Mouse (Mus musculus): ENCODE results near the gene Riok2.

The Riok2 gene

DNA sequence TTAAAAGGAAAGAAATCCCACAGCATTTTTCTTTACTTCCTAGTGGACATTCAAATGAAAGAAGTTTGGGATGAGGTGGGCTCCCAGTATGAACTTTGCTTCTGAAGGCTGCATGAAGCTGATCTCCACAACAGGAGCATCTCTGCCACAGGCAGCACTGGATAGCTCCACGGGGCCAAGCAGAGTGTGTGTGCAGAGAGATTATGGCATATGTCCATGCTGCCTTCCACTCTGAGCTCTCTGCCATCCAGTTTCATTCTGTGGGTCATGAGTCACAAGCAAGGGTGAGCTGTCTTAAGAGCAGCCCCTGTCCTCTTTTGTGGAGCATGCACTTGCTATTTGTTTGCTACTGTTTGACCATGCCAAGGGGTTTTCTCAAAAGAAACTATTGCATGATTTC is 31.5 kb downstream of the Riok2 start:
- DNase-seq (ENCODE audit: extremely low read depth, low read depth, low spot score): no peak

DNA sequence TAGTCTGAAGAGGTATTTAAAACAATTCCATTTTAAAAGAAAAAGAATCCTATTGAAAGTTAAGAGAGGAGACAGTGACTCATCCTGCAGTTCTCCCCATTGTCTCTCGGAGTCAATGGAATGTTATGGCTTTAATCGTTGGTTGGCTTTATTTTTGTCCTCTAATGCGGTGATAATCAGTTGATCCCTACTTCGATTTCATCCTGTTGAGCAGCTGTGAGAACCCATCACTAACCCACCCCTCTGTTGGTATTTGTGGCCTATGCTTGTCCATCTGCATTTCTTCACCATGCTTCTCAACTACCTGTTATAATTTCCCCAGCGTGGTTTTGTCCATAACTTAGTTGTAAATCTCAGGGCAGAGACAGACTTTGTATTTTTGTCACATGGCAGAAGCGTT is 34.0 kb downstream of the Riok2 start:
- no peak for DNase-seq (ENCODE audit: extremely low read depth, low read depth, low spot score)

DNA sequence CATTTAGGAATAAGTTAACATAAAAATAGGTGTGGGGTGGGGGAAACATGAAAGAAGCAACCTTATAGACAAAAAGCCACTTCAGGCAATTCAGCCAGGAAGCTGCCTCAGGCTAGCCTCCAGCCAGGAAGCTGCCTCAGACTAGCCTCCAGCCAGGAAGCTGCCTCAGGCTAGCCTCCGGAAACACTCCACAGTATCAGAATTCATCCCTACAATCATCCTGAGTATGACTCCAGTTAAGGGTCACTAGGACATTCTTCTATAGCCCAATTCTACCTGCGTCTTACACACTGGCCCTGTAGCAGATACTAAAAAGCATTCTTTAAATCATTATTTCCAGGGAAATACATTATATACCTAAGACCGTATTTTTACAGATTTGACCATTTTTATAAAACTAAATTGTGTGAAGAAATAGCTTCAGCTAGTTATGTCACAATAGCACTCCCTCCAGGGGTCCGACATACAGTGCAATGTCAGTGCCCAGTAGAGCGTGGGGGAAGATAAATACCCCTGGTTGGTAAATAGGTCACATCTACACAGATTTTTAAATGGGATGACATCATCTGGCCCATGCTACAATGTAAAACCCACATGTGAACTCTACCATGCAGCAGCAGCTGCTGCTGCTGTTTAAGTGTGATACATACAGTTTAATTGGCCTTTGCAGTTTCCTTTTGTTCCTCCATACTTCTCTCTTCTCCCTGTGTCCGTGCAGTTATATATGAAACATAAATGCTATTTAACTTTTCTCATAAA is 34.8 kb downstream of the Riok2 start:
- no peak for DNase-seq (ENCODE audit: extremely low read depth, low read depth, low spot score)

DNA sequence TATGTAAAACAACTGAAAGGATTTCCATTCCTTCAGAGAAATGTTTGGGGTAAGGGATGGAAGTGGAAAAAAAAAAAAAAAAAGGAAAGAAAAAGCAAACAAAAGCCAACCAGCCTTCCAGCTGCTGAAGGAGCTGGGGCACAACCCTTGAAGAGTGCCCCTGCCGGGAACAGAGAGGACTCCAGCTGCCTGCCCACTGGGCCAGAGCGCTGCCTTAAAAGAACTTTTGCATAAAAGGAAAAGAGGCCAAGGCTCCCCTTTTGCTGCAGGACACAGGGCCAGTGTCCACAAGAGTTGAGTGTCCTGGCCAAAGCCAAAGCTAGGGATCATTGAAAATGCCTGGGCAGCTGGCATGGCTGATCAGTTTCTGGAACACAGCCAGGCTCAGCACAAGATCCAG is 35.5 kb downstream of the Riok2 start:
- no peak for DNase-seq (ENCODE audit: extremely low read depth, low read depth, low spot score)

DNA sequence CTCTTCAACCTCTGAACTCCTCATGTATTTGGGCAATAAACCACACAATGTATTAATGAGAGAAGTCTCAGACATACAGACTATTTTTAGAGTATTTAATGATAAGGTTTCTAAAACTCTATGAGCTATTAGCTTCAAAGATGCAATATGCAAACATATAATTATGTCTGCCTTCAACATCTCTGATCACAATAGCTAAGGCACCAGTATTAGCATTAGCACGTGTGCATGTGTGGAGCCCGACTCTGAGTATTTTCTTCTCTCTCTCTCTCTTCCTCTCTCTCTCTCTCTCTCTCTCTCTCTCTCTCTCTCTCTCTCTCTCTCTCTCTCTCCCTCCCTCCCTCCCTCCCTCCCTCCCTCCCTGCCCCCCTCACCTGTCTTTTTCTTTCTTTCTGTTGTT is 37.3 kb downstream of the Riok2 start:
- no peak for DNase-seq (ENCODE audit: extremely low read depth, low read depth, low spot score)

DNA sequence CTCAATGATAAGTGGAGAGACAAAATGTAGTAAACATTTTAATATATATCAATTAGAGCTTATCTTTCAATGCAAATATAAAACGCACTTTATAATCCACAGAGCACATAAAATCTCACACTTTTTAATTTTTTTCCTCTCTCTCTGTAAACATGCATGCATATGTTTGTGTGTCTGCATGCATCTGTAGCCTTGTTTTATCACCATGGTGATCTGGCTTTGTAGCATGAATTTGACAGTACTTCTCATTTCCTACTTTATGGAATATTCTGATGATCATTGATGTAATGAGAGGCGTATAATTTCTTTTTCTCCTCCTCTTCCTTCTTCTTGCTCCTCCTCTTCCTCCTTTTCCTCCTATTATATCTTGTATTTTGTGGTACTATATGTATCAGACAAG is 38.1 kb downstream of the Riok2 start:
- no peak for DNase-seq (ENCODE audit: extremely low read depth, low read depth, low spot score)

DNA sequence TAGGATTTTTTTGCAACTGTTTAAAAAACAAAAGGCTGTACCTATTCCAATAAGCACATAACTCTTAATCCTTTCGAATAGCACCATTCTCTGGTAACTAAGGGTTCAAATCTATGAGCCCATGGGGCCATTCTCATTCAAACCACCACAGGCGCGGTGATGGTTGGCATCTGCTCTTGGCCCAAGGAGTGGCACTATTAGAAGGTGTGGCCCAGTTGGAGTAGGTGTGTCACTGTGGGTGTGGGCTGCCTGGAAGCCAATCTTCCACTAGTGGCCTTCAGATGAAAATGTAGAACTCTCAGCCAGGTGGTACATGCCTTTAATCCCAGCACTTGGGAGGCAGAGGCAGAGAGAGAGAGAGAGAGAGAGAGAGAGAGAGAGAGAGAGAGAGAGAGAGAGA is 40.1 kb downstream of the Riok2 start:
- DNase-seq (ENCODE audit: extremely low read depth, low read depth, low spot score): no peak

DNA sequence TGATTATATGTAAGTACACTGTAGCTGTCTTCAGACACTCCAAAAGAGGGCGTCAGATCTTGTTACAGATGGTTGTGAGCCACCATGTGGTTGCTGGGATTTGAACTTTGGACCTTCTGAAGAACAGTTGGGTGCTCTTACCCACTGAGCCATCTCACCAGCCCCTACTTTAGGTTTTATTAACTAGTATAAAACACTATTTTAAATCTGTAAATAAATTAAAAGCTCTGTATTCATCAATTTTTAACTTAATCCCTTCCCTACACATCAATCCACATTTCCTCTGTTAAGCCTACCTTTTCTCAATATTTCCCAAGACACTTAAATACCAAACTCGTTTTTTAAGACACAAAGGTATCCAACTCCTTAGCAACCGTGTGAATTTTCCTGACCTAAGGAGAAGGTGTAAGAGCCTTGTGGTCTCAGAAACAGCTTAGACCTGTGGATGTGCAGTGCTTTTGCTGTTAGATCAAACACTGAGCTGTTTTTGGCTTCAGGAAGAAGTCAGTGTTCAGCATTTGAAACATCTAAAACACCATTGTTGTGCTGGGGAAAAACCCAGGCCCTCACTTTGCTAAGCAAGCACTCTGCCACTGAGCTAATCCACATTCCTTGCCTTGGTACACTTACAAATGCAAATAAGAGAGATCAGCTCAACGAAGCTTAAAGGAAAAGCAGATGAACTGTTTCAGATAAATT is 50.6 kb downstream of the Riok2 start:
- no peak for DNase-seq (ENCODE audit: extremely low read depth, low read depth, low spot score)

DNA sequence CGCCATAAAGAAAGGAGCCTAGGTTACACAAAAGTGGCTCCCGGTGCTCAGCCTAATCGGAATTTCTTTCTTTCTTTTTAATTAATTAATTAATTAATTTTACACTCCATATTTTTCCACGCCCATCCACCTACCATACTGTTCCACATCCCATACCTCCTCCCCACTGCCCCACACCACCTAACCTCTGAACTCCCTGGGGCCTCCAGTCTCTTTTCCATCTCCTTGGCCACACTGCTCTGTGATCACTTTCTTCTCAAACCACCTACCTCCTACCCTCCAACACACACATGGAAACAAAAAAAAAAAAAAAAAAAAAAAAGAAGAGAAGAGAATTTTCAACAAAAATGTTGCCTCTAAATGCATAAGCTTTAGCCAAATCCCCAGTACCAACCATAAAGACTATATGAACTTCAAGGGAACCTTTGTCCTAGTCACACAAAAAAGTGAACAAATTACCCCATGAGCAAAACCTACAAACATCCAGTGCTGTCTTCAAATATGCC is 51.3 kb downstream of the Riok2 start:
- no peak for DNase-seq (ENCODE audit: extremely low read depth, low read depth, low spot score)

DNA sequence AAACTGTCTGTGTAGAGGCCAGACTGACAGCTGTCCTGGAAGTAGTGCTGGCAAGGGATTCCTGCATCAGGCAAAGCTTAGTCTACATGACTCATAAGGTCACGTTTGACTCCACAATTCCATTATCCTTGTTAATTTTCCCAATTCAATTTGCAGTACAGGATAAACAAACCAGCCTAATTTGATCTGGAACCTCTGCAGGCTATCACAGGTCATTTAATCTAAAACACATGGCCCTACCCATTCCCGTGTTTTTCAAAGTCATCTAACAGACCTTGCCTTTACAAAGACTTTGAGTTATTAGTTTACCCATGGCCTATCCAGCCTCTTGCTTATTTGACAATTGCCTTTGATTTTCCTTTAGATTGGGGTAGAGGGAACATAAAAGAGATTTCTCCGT is 51.8 kb downstream of the Riok2 start:
- no peak for DNase-seq (ENCODE audit: extremely low read depth, low read depth, low spot score)

DNA sequence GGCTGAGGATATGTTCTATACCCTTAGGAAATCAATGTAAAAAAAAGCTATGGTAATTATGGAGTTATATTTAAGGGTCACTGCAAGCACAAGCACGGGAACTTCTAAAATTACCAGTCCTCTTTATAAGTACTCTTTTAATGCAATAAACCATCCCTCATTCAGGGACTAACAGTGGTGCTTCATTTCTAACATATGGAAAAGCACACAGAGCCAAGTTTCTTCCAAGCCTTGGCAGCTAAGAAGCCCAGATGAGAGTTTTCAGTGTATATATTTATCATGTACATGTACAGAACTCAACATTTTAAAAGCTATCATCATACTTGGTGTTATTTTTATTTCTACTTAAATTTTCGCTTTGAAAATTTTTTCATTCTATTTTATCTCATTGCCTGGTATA is 54.8 kb downstream of the Riok2 start:
- DNase-seq (ENCODE audit: extremely low read depth, low read depth, low spot score): no peak

DNA sequence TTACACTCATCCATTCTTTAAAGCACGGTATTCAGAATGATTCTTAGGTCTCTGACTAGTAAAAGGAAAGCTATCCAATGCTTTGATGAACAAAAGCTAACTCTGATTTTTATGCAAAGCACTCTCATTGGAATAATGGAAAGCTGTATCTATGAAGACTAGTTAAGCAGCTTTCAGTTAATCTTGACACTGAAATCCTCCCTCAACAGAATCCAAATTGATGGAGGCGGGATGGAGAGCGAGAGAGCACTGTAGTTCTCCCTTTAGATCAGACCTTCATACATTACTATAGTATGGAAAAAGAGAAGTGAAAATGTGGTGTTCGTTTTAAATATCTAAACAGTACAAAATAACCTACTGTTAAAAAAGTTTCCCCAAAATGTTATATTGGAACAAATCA is 59.6 kb downstream of the Riok2 start:
- DNase-seq (ENCODE audit: extremely low read depth, low read depth, low spot score): no peak

DNA sequence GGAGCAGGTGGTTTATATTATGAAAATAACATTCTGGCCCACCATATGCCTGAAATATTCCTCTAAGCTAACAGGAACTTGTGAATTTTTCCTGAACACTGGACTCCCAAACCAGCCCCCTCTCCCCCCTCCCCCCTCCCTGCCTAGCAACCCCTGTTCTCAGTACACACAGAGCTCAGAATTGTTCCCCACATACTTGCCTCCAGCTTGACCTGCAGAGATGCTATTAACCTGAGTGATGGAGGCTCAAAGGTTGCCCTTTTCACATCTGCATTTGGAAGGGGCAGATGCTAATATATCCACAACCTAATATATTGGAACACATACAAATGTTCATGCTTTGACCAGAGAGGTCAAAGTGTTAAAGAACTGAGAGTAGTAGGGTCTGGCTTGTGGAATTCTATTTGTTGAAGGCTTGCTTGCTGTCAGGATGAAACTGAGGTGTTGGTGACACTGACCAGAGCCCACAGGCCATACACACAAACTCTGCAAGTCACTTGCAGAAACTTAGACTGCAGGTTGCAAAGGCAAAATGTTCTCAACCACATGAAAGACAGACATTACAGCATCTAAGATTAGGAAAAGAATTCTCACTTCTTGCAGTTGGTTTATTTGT is 64.6 kb downstream of the Riok2 start:
- no peak for DNase-seq (ENCODE audit: extremely low read depth, low read depth, low spot score)

DNA sequence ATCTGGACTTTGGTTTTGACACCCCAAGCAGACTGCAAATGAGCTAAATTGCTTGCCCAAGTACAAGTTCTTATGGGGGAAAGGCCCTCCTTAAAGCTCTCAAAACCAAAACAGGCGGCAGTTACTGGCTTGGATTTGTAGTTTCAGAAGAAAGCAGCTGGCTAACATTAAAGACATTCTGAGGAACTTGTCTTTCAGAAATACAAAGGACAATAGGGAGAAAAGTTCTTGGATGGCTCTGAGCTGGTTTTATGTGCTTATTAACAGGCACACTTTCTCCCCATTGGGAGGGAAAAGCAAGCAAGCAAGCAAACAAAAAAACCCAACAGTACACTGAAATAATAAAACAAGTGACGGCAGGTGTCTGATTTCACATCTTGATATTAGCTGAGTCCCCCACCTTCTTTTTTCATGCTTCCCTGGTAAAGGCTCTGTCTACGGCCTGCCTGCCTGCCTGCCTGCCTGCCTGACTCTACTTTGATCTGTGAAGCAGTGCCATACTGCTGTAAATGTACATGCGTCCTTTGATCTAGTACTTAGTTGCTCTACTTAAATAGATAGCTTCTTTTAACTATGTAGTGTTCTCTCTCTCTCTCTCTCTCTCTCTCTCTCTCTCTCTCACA is 67.9 kb downstream of the Riok2 start:
- no peak for DNase-seq (ENCODE audit: extremely low read depth, low read depth, low spot score)

DNA sequence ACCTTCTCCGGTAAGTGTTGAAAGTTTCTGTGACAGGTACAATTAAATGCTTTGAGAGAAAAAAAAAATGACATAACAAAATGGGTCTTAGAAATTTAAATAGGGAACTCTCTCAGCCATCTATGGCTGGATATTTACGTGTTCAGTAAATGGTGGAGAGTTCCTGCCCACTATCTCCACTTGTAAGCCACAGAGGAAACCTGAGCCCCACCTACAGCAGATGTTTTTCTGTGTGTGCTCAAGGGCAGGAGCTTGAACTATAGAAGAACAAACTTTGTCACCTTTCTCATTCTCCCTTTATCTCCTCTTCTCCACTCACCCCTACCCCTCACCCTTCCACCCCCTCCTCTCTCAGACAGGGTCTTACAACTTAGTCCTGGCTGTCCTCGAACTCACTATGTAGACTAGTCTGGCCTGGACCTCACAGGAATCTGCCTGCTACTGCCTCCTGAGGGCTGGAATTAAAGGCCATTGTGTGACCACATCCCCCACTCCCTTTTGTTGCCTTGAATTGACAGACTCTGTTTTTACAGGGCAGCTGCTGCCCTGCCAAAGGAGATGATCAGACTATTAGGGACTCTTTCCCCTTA is 70.3 kb downstream of the Riok2 start:
- DNase-seq (ENCODE audit: extremely low read depth, low read depth, low spot score): no peak
